Mouse (Mus musculus) kidney, embryonic 16.5 days (tissue): ENCODE measurements around the gene Six5. TPM values are rescaled to one million over a fixed set of nuclear protein-coding genes. Genes with fewer than 3 reads are reported as not detected.
A peak's percentile ranks its signal among the peaks of the same experiment; 100 is the strongest.

ENCODE experiments used
- ATAC-seq: fragments of 200-750 bp; cut with Nextera tagmentation; 2 replicates; pipeline ENCODE4 v1.8.0; 2017; ENCODE audit warnings: moderate TSS enrichment; ENCODE audit not compliant: low FRiP score, low TSS enrichment
- H3K27ac ChIP-seq: fragments of 300-500 bp; sonication (generic); 2 replicates; pipeline ENCODE4 v1.5.1; 2014; ENCODE audit warnings: low read length
- H3K27me3 ChIP-seq: fragments of 300-500 bp; sonication (generic); 2 replicates; pipeline ENCODE4 v1.6.1; 2014; ENCODE audit warnings: low read length, control low read depth, mixed read lengths; ENCODE audit not compliant: insufficient read depth
- H3K36me3 ChIP-seq: fragments of 300-500 bp; sonication (generic); 2 replicates; pipeline ENCODE4 v1.6.1; 2014; ENCODE audit warnings: low read length, control low read depth, mixed read lengths; ENCODE audit not compliant: insufficient read depth
- H3K4me1 ChIP-seq: fragments of 300-500 bp; sonication (generic); 2 replicates; pipeline ENCODE4 v1.6.1; 2014; ENCODE audit warnings: low read length, control low read depth, mixed read lengths; ENCODE audit not compliant: insufficient read depth
- H3K4me2 ChIP-seq: fragments of 300-500 bp; sonication (generic); replicated peaks from 2 replicates; pipeline ENCODE4 v1.6.1; 2014; ENCODE audit warnings: low read depth, low read length
- H3K4me3 ChIP-seq: fragments of 300-500 bp; sonication (generic); 2 replicates; pipeline ENCODE4 v1.5.1; 2014; ENCODE audit warnings: mild to moderate bottlenecking, low read length
- H3K9ac ChIP-seq: fragments of 300-500 bp; sonication (generic); replicated peaks from 2 replicates; pipeline ENCODE4 v1.6.1; 2014; ENCODE audit warnings: low read length
- H3K9me3 ChIP-seq: fragments of 300-500 bp; sonication (generic); 2 replicates; pipeline ENCODE4 v1.6.1; 2016; ENCODE audit warnings: low read length, control low read depth
- WGBS: fragments of 180-500 bp; shearing (Covaris S2); extraction: QIAGEN DNeasy Blood & Tissue Kit; methylation state at CpG from one replicate; pipeline ENCODE4 v1.1.7; 2014; 5-methylcytosine and 5-hydroxymethylcytosine counted together
- polyA plus RNA-seq: library from polyadenylated mRNA; unstranded; fragments of >200 nt; fragmentation: Nextera tagmentation; extraction: Ambion mirVana; gene quantifications from 2 replicates; pipeline ENCODE4 v1.2.1, GENCODE M21; 2015

Gene Six5
- polyA plus RNA-seq = 9.5 and 10.5 TPM in 2 replicates

- peak within 1 kb of the TSS; percentile 99 for H3K27ac ChIP-seq
- peak within 1 kb of the TSS; percentile 84 for H3K4me3 ChIP-seq
- 0% methylated on average over 9 of the region's 36 CpGs for WGBS
- no peaks in the 10 kb centered on the region for H3K9me3 ChIP-seq
- no peak for ATAC-seq
- H3K36me3 ChIP-seq = peaks cover 10% of the 10 kb centered on the region; the same call in 1 of the 2 replicates
- H3K27me3 ChIP-seq = no peaks in the 10 kb centered on the region
- H3K4me1 ChIP-seq = peaks cover 38% of the 10 kb centered on the region
- peak within 1 kb of the TSS; percentile 93 for H3K9ac ChIP-seq
- peak within 1 kb of the TSS; percentile 93 for H3K4me2 ChIP-seq
These were observed at the start of gene Six5 for GRCm38 (mm10) chr7:19094471-19094825. Gene Six5 (plus strand): TSS chr7:19094594.

GRCm38 (mm10) chr7:19044616-19045015 lies 49.8 kb upstream of the Six5 start:
- Histone ChIP-seq H3K36me3 (peaks cover 89% of the 10 kb centered on the region), H3K4me2 (no peak overlapping the region), H3K27me3 (no peaks in the 10 kb centered on the region), H3K9ac (no peak overlapping the region), H3K4me3 (no peak overlapping the region), H3K9me3 (no peaks in the 10 kb centered on the region), H3K4me1 (no peaks in the 10 kb centered on the region), H3K27ac (no peak overlapping the region)
- 96% methylated on average over 6 of the region's 6 CpGs for WGBS
- no peak for ATAC-seq

- 92% methylated on average over 11 of the region's 11 CpGs for WGBS
- Histone ChIP-seq H3K9ac (no peak overlapping the region), H3K27ac (no peak overlapping the region), H3K27me3 (no peaks in the 10 kb centered on the region), H3K9me3 (no peaks in the 10 kb centered on the region), H3K36me3 (peaks cover 89% of the 10 kb centered on the region), H3K4me3 (no peak overlapping the region), H3K4me2 (no peak overlapping the region), H3K4me1 (no peaks in the 10 kb centered on the region)
- no peak for ATAC-seq
These were observed 47.9 kb upstream of the Six5 start for GRCm38 (mm10) chr7:19046286-19047069.

- H3K9me3 ChIP-seq = no peaks in the 10 kb centered on the region
- no peak overlapping the region for H3K9ac ChIP-seq
- H3K36me3 ChIP-seq = peaks cover 86% of the 10 kb centered on the region
- WGBS = 90% methylated on average over 14 of the region's 14 CpGs
- H3K4me3 ChIP-seq = no peak overlapping the region
- no peak overlapping the region for H3K27ac ChIP-seq
- H3K4me2 ChIP-seq = no peak overlapping the region
- ATAC-seq = no peak
- H3K4me1 ChIP-seq = no peaks in the 10 kb centered on the region
- H3K27me3 ChIP-seq = no peaks in the 10 kb centered on the region
These were observed 46.3 kb upstream of the Six5 start for GRCm38 (mm10) chr7:19048006-19048527.

- H3K9me3 ChIP-seq = no peaks in the 10 kb centered on the region
- H3K36me3 ChIP-seq = peaks cover 83% of the 10 kb centered on the region
- H3K4me1 ChIP-seq = 0 out of 2 replicates have a peak, but pooled peaks cover 2% of the 10 kb centered on the region
- no peak overlapping the region for H3K9ac ChIP-seq
- no peak overlapping the region for H3K4me3 ChIP-seq
- ATAC-seq = no peak
- H3K4me2 ChIP-seq = no peak overlapping the region
- no peak overlapping the region for H3K27ac ChIP-seq
- 91% methylated on average over 5 of the region's 5 CpGs for WGBS
- H3K27me3 ChIP-seq = no peaks in the 10 kb centered on the region
These were observed 45.1 kb upstream of the Six5 start for GRCm38 (mm10) chr7:19049252-19049651.

- ATAC-seq = no peak
- Histone ChIP-seq H3K9me3 (no peaks in the 10 kb centered on the region), H3K27me3 (no peaks in the 10 kb centered on the region), H3K36me3 (peaks cover 75% of the 10 kb centered on the region), H3K4me2 (no peak overlapping the region), H3K9ac (no peak overlapping the region), H3K27ac (no peak overlapping the region), H3K4me1 (0 out of 2 replicates have a peak, but pooled peaks cover 2% of the 10 kb centered on the region), H3K4me3 (no peak overlapping the region)
- whole genome bisulfite sequencing = 83% methylated on average over 8 of the region's 8 CpGs
These were observed 44.2 kb upstream of the Six5 start for GRCm38 (mm10) chr7:19050172-19050571.

GRCm38 (mm10) chr7:19051161-19051560 lies 43.2 kb upstream of the Six5 start:
- Histone ChIP-seq H3K9ac (no peak overlapping the region), H3K27ac (no peak overlapping the region), H3K9me3 (no peaks in the 10 kb centered on the region), H3K4me2 (no peak overlapping the region), H3K4me3 (no peak overlapping the region), H3K36me3 (peaks cover 65% of the 10 kb centered on the region), H3K27me3 (no peaks in the 10 kb centered on the region), H3K4me1 (0 out of 2 replicates have a peak, but pooled peaks cover 2% of the 10 kb centered on the region)
- WGBS = 63% methylated on average over 4 of the region's 4 CpGs
- ATAC-seq = no peak

GRCm38 (mm10) chr7:19052345-19053135 lies 41.9 kb upstream of the Six5 start:
- peaks cover 53% of the 10 kb centered on the region for H3K36me3 ChIP-seq
- H3K27me3 ChIP-seq = no peaks in the 10 kb centered on the region
- 0 out of 2 replicates have a peak, but pooled peaks cover 2% of the 10 kb centered on the region for H3K4me1 ChIP-seq
- H3K9me3 ChIP-seq = no peaks in the 10 kb centered on the region
- 88% methylated on average over 15 of the region's 15 CpGs for WGBS
- no peak overlapping the region for H3K27ac ChIP-seq
- H3K4me3 ChIP-seq = no peak overlapping the region
- no peak overlapping the region for H3K9ac ChIP-seq
- no peak for ATAC-seq
- H3K4me2 ChIP-seq = no peak overlapping the region

- WGBS = 90% methylated on average over 7 of the region's 7 CpGs
- Histone ChIP-seq H3K36me3 (peaks cover 47% of the 10 kb centered on the region), H3K27ac (no peak overlapping the region)
These were observed 41.3 kb upstream of the Six5 start for GRCm38 (mm10) chr7:19053136-19053532.

More at GRCm38 (mm10) chr7:19053136-19053532, 41.3 kb upstream of the Six5 start:
- Histone ChIP-seq H3K4me1 (0 out of 2 replicates have a peak, but pooled peaks cover 2% of the 10 kb centered on the region), H3K9ac (no peak overlapping the region), H3K27me3 (no peaks in the 10 kb centered on the region), H3K4me2 (no peak overlapping the region), H3K4me3 (no peak overlapping the region), H3K9me3 (no peaks in the 10 kb centered on the region)
- no peak for ATAC-seq
